Mouse (Mus musculus): Measurements from ENCODE around the gene Shisa9. TPM values are rescaled to one million over a fixed set of nuclear protein-coding genes. Genes with fewer than 3 reads are reported as not detected.

Gene Shisa9
- polyA plus RNA-seq, 1 experiment = 3.9 TPM

DNA sequence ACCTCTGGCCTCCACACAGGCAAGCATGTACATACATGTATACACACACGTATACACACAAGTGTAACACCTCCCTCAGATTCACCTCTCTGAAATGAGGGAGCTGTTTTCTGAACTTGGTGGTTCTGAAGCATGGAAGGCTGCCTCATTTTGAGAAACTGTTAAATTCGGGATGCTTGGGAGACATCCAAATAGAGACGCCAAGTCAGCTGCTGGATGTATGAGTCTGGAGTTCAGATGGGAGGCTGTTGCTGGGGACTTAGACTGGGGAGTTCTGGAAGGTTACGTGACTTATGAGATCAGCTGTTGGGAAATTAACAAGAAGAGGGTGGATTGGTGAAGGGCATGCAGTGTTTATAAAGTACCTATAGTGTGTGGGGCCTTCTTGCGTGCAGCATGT is 88.7 kb downstream of the Shisa9 start:
- DNase-seq (ENCODE audit: low spot score) = no peak

DNA sequence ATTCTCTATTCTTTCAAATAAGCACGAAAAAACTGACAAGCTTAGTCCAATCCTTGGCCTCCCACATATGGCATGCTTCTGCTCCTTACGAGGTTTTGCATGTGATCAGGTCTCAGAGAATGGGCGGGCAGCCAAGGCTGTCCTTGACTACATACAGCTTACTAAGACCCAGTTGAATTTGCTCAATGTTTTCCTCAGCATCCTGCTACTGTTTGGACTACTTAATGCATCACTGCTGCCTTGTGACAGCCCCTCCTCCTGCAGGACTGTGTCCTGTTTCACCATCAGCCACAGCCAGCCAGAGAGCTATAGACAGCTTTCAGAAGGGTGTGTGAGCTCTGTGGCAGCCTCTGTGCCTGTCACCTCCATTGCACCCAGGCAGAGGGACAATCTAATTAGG is 92.4 kb downstream of the Shisa9 start:
- DNase-seq (ENCODE audit: low spot score) = no peak

- DNase-seq (ENCODE audit: low spot score) = no peak
Observed at GRCm38 (mm10) chr16:12076700-12077099, 92.8 kb downstream of the Shisa9 start.

DNA sequence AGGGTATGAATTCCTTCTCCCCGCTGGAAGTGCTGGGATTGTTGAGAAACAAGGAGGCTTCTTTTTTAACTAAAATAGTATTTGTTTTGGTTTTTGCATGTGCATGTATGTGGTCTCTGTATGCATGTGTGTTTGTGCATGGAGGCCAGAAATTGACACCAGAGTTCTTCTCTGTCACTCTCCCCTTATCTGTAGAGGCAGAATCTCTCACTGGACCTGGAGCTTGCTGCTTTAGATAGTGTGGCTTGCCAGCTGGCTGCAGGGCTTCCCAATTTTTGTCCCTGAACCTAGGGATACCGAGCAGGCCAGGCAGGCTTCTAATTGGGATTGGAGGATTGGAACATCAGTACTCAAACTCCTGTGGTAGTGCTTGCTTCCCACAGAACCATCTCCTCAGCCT is 99.2 kb downstream of the Shisa9 start:
- DNase-seq (ENCODE audit: low spot score) = no peak

GRCm38 (mm10) chr16:12090604-12091235 is 106.8 kb downstream of the Shisa9 start:
- DNase-seq (ENCODE audit: low spot score) = no peak

GRCm38 (mm10) chr16:12093253-12093652 is 109.3 kb downstream of the Shisa9 start:
- DNase-seq (ENCODE audit: low spot score) = no peak

DNA sequence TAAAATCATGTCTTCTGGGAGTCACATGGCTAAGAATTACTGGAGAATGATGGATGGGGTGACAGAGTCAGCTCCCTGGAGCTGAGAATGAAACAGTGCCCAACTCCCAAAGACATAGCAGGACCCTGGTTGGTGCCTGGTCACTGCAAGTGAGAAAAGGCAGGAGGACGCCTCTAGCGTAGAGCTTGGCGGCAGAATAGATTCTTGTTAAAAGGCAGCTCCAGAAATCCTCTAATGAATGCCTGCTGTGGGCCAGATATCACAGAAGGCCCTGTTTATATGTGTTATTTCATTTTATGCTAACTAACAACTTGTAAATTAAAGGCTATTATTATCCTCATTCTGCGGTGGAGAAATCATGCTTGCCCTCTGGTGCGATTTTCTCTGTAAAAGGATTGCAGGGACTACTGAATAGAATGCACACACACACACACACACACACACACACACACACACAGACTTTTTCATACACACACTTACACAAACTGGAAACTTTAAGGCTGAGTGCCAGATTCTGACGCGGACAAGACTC is 110.9 kb downstream of the Shisa9 start:
- no peak for DNase-seq (ENCODE audit: low spot score)

GRCm38 (mm10) chr16:12095365-12095764 is 111.5 kb downstream of the Shisa9 start:
- DNase-seq (ENCODE audit: low spot score) = no peak

DNA sequence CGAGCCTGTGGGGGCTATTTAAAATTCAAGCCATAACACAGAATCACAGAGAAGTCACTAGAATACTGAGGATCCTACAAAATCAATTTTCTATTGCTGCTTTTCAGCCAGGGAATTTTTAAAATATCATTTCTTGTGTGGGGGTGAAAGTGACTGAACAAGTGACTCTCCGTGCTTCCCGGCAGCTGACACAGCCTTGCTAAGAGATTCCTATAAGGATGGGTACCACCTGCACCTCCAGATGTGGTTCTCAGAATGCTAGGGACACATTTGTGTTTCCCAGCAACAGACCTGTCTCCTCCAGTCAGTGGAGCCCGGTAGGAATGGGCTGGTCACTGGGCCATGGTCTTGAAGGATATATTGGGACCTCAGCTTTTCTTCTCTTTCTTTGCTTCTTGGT is 124.5 kb downstream of the Shisa9 start:
- DNase-seq (ENCODE audit: low spot score) = no peak

GRCm38 (mm10) chr16:12110851-12111437 is 127.0 kb downstream of the Shisa9 start:
- DNase-seq (ENCODE audit: low spot score) = no peak

DNA sequence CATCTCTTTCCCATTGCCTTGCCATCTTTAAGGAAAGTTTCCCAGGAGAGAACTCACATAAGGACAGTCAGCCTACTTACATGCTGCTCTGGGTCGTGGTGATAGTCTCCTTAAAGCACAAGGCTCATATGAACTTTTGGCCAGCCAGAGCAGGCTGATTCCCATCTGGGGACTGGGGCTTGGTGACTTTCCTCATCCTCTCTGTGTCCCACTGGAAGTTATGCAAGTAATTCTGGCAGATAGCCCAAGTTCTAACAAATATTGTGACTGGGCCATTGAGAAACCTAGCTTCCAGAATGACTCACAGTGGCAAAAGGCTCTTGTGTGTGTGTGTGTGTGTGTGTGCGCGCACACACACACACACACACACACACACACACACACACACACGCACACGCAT is 130.5 kb downstream of the Shisa9 start:
- DNase-seq (ENCODE audit: low spot score) = no peak

DNA sequence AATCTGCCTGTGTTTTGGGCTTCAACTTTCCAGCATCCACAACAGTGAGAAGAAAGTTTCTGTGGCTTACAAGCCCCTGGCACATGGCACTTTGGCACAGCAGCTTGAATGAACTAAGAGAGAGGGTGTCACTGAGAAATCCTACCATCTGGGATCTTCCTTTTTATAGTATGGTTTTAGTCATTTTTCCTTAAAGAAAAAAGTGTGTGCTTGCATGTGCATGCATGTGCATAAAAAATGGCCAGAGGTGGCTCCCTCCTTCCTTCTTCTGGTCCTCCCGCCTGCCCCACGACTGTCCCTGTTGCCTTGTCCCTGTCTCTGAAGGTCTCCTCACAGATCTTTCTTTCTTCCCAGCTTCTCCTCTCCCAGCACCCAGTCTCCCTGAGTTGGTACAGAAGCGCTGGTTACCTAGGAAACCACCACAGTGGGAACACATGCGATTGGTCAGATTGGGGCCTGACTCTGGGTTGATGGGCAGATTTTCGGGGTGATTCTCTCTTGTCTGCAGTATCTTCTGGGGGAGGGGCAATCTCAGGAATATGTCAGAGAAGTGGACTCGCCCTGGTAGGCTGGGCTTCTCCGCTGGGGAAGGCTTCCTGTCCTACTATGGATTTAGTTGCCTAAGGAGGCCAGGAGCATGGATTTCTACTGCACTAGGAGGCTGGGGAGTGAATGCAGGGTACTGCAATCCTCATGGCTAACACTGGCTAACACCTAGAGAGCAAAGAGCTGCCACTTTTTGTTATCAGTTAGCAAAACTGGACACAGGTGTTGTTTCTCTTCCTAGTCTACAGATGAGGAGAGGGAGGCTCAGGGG is 131.3 kb downstream of the Shisa9 start:
- no peak for DNase-seq (ENCODE audit: low spot score)

- DNase-seq (ENCODE audit: low spot score) = no peak
Observed at GRCm38 (mm10) chr16:12116926-12117325, 133.0 kb downstream of the Shisa9 start.

GRCm38 (mm10) chr16:12119463-12119862 is 135.6 kb downstream of the Shisa9 start:
- no peak for DNase-seq (ENCODE audit: low spot score)

DNA sequence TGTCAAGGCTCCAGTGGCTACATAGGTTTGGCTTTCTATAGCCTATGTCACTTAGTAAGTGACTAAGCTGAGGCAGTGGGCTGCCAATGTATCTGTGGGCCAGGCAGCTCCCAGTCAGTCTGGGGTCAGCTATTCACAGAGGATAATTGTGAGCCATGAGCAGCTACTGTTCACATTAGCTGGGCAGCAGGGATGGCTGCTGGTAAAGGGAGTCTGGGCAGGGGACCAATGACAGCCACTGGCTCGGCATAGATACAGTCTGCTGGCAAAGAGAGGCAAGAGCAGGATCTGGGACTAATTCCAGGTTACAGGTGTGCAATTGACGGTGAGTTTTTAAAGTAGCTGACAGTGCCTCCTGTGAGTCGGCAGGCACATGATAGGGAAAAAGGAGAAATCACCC is 145.9 kb downstream of the Shisa9 start:
- no peak for DNase-seq (ENCODE audit: low spot score)

DNA sequence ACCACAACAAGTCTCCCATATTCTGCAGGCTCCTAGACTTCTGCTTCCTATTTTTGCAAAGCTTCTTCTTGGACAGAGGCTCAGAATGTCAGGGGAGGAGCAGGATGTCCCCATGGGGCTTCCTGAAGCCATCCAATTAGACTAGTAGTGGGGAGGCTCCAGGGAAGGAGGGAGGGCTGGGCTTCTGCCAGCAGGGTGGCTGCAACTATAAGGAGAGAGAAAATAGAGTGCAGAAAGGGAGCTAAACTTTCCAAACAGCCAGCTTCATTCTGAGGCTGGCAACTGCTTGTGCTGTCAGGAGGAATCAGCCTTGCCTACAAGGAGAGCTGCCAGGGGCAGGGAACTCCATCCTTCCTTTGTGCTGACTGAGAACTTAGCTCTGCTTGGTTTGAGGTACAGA is 162.8 kb downstream of the Shisa9 start:
- DNase-seq (ENCODE audit: low spot score) = no peak

GRCm38 (mm10) chr16:12151986-12152385 is 168.1 kb downstream of the Shisa9 start:
- DNase-seq (ENCODE audit: low spot score) = no peak

DNA sequence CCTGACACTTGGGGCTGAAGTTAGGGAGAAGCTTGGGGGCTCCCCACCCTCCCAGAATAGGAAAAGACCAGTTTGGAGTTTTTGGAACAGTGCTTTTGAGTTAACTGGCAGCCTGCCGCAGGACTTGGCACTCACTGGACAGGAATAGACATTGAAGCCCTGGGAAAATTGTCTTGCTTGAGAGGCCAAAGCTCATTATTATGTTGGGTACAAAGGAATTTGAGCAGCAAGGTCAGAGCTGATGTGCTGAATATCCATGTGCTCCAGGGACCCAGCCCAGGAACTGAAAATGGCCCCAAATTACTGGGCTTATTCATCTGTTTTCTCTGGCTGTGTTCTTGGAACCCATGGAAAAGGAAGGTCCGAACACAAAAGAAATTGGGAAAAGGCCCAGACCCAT is 170.6 kb downstream of the Shisa9 start:
- DNase-seq (ENCODE audit: low spot score) = no peak

GRCm38 (mm10) chr16:12173482-12174041 is 189.6 kb downstream of the Shisa9 start:
- DNase-seq (ENCODE audit: low spot score) = no peak

DNA sequence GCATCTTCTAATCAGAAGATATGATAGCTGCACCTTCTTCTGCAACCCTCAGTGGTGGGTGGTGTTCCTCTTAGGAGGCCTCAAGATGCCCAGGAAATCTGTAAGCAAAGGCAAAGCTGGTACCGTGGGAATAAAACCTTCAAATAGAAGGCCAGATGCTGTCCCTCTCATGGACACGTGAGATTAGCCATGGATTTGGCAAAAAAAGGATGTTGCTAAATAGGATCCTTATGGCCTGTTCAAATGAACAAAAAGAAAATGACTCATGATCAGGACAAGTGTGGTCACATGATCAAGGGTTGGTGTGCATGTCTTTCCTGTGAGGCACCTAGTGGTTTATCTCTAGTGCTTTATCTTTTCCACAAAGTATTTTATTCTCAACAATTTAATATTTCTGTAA is 194.1 kb downstream of the Shisa9 start:
- no peak for DNase-seq (ENCODE audit: low spot score)

DNA sequence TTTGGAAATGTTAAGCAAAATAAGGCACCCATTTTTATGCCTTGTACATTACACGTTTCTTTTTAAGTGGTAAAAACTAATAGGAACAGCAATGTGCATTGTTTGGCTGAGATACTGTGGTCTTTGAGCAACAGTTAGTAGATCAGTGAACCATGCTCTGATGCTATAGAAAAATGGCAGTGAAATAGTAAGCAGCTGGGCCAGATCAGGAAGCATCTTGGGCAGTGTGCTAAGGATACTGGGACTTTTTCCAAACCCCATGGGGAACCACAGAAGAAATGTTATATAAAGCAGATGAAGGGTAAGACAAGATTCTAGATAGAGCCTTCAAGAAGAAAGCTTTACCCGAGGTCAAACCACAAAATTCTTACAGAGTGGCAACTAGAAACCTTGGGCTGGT is 205.8 kb downstream of the Shisa9 start:
- DNase-seq (ENCODE audit: low spot score) = no peak

DNA sequence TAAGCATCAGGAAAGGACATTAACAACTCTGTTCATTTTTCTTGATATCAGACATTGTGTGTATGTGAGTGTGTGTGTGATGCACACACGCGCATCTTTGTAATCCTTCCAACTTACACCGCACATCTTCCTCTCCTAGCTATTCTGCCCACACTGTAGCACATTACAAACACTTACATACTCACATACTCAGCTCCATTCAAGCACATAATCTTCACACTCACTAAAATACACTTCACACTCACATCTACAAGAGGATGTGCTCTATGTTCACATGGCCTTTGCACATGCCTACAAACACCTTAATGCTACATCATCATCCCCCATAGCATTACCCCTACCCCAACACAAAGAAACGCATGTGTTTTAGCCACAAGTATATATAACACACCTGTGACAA is 212.9 kb downstream of the Shisa9 start:
- DNase-seq (ENCODE audit: low spot score) = no peak

GRCm38 (mm10) chr16:12197611-12198010 is 213.7 kb downstream of the Shisa9 start:
- no peak for DNase-seq (ENCODE audit: low spot score)

Measured in urinary bladder, adult 2 months (tissue).